Mouse (Mus musculus): ENCODE results near the gene Egr4. TPM values are rescaled to one million over a fixed set of nuclear protein-coding genes. Genes with fewer than 3 reads are reported as not detected.

Egr4 gene
- polyA plus RNA-seq, 1 experiment from 2014 or later, result not detected

Other genes starting within 250 kb of the Egr4 start
- 4.5 and 5.8 TPM in 2 replicates for gene Sfxn5, start 180.2 kb downstream of the Egr4 start, polyA plus RNA-seq (2016; fragmentation: Nextera tagmentation; extraction: Ambion mirVana)
- gene Rab11fip5, start 139.0 kb downstream of the Egr4 start, polyA plus RNA-seq (2016; fragmentation: Nextera tagmentation; extraction: Ambion mirVana), result 9.0 and 23.0 TPM in 2 replicates
- not detected in 2 replicates for gene Noto, start 89.7 kb downstream of the Egr4 start, polyA plus RNA-seq (2016; fragmentation: Nextera tagmentation; extraction: Ambion mirVana)
- 64.4 and 81.8 TPM in 2 replicates for gene Smyd5, start 81.6 kb downstream of the Egr4 start, polyA plus RNA-seq (2016; fragmentation: Nextera tagmentation; extraction: Ambion mirVana)
- 563 and 665 TPM in 2 replicates for gene Cct7, start 62.1 kb downstream of the Egr4 start, polyA plus RNA-seq (2016; fragmentation: Nextera tagmentation; extraction: Ambion mirVana)
- gene Pradc1, start 61.6 kb downstream of the Egr4 start, polyA plus RNA-seq (2016; fragmentation: Nextera tagmentation; extraction: Ambion mirVana), result 38.9 and 48.2 TPM in 2 replicates
- gene Fbxo41, start 10.6 kb downstream of the Egr4 start, polyA plus RNA-seq (2016; fragmentation: Nextera tagmentation; extraction: Ambion mirVana), result 0.04 and 0.13 TPM in 2 replicates
- 4.4 and 5.5 TPM in 2 replicates for gene Alms1, start 73.9 kb upstream of the Egr4 start, polyA plus RNA-seq (2016; fragmentation: Nextera tagmentation; extraction: Ambion mirVana)
- 0.09 TPM in 1 of 2 replicates, not detected in the other for gene Nat8f7, start 199.6 kb upstream of the Egr4 start, polyA plus RNA-seq (2016; fragmentation: Nextera tagmentation; extraction: Ambion mirVana)

Data from heart, embryonic 10.5 days (tissue).